Mouse (Mus musculus) cortical plate, adult 2 months (tissue): ENCODE measurements around the gene Crip3.

Source experiments
- CTCF ChIP-seq: fragments of 200-500 bp; IDR thresholded peaks from 2 replicates; pipeline ENCODE4 v1.5.1; 2011; ENCODE audit warnings: mild to moderate bottlenecking, control low read depth, low read length; ENCODE audit not compliant: insufficient read depth; ENCODE audit errors: extremely low read depth
- POLR2A ChIP-seq: fragments of 200-500 bp; IDR thresholded peaks from 2 replicates; pipeline ENCODE4 v1.6.1; 2011; ENCODE audit warnings: mild to moderate bottlenecking, low read length, control low read depth; ENCODE audit not compliant: insufficient read depth; ENCODE audit errors: extremely low read depth

DNA sequence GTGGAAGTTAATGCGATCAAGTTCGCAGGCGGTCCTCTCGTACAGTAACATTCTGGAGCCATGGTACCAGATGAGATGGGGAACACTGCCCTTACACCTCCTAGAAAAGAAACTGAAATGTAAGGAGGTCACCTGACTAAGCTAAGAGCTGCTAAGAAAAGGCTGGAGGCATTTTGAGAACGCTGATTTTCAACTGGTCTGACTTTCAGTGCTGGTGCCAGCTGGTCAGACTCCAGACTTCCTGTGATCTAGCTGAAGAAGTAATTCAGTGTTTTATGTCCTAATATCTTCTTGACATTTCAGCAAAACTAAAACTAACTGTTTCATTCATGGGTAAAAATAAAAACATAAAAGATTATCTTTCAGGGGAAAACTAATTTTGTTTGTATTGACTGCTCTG lies 10.1 kb upstream of the Crip3 start:
- TF ChIP-seq CTCF, result no peak
- no peak for TF ChIP-seq POLR2A
